Mouse (Mus musculus) liver, adult (tissue): ENCODE measurements around the gene Kctd18.

Experiments
- GATA4 ChIP-seq: IDR thresholded peaks from 2 replicates; pipeline ENCODE4 v1.6.1; 2014; ENCODE audit warnings: mild to moderate bottlenecking, low read length; ENCODE audit not compliant: insufficient replicate concordance

Gene Kctd18

DNA sequence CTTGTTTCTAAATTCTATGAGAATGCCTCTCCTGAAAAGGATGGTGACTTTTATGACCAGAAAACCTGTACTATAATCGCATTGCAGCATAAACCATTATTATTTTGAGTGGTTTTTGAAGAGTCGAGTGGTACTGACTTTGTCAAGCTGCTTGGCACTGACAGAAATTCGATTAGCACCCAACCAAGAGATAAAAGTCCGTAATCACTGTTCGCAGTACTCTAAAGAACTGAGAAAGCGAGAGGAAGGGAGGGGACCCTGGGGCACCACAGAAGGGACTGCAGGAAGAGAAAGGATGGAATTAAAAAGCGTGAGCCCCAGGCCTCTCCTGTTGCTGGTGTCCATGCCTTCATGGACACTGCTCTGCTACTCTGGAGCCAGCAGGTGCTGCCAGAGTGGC lies 9.0 kb upstream of the Kctd18 start:
- no peak for TF ChIP-seq GATA4

DNA sequence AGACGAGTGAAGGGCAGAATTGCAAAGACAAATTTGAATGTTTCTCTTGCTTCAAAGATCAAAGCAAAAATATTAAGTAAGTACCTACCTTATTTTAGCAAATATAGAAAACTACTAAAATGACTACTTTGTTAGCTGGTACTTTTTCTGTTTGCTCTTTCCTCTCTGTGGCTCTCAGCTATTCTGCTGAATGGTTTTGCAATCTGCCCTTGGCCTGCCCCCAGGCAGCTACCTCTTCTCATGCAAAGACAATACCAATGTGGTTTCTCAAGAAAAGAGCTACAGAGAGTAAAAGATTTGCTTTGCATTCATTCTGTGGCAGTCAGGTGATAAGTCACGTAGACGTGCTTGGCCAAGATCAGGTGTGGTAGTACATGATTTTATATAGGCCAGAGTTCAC lies 20.6 kb downstream of the Kctd18 start:
- TF ChIP-seq GATA4: no peak

DNA sequence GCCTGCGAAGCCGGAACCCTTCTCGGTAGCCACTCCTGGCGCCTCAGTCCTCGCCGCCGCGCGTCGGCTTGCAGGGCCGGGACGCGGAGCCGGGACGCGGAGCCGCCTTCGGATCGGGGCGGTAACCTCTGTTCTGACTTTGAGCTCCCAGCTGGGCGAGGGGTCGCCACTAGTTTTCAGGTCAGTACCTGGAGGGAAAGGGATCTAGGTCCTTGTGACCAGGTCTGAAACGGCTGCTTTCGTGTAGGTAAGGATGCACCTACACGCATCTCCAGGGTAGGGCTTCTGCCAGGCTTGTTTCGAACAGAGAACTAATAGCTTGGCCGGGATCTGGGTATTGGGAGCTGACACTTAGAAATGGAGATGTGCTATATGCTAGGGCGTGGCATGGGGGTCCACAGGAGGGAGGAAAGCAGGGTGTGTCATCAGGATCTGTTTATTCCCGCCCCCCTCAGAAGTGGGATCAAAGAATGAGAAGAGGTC lies 22.6 kb downstream of the Kctd18 start:
- no peak for TF ChIP-seq GATA4

DNA sequence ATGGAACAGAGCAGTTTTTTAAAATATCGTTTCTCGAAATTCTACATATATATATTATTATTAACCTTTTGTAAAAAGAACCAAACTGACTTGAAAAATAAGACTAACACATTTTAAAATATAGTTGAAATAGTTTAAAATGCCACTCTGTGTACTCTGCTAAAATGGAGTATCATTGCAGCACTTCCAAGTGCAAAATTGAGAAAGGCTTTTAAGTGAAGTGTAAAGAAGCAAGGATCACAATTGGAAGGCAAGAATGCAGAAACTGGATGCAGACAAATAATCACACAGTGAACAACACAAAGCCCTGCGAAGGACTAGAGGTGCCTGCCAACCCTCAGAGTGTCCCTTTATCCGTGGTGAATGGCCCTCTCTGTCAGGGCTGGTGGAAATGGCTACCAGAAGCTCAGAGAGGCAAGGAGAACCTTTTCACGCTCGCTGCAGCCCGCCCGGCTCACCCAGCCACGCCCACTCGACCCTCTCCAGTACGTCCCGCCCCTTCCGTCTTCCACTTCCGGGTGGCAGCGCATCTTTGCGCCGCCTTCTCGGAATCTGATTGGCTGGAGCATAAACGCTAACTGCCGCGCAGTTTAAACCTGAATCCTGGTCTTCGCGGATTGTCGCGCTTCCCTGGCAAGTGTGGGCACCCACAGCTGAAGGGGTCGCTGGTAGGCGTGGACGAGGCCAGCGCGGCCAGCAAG lies 23.2 kb downstream of the Kctd18 start, which contains the start of gene Sgo2a:
Gene Sgo2a, plus strand, starts transcription at position 540 of the 701 bp plus-strand sequence.
- TF ChIP-seq GATA4: no peak; the same call in 1 of the 2 replicates

DNA sequence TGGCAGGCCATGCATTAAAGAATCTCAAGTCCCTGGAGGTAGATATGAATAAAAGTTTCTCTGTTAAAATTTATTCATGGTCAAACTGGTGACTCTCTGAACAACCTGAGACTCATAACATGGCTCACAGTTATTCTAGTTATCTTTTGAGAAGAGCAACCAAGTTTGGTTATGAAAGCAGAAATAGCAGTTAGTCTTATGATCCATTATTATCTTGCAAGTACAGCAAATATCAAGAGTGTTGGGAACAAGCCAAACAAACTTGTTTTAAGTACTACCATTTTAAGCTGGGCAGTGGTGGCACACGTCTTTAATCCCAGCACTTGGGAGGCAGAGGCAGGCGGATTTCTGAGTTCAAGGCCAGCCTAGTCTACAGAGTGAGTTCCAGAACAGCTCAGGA lies 27.5 kb downstream of the Kctd18 start:
- no peak for TF ChIP-seq GATA4

DNA sequence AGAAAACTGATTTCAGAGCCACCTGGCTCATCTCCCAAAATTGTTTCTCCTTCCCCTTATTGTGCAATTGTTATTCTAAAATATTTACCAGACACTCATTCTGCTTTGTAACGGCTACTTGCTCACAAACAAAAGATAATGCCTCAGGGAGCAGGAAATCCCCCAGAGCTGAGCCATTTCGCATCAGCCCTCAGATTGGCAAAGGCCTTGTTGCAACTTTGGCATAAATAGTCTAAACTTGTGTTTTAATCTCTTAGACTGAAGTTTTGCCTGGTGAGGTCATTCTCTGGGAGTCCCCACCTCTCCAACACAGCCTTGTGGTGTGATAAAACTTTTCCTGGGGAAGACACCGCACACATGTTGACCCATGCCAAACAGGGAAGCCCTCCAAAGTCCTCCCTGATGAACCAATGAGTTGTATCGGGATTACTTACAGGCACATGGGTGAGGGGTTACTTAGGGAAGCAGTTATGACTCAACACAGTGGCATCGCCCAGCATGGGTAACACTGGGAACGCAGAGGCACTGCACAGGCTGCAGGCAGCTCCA lies 29.6 kb downstream of the Kctd18 start:
- no peak for TF ChIP-seq GATA4

DNA sequence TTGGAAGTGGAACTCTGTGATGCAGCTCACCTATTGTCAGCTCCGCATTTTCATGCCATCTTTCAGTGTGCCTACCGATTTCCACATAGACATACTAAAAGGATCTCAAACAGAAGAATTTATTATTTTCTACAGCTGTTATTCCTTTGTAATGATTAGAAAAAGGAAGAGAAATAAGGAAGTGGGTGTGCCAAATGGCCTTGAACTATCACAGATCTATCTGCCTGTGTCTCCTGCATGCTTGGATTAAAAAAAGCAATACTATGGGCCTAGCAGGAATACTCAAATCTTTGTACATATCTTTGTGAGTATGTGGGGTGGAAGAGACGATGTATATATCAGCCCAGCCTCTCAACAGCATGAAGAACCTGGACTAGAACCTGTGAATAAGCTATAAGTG lies 41.9 kb downstream of the Kctd18 start:
- no peak for TF ChIP-seq GATA4

DNA sequence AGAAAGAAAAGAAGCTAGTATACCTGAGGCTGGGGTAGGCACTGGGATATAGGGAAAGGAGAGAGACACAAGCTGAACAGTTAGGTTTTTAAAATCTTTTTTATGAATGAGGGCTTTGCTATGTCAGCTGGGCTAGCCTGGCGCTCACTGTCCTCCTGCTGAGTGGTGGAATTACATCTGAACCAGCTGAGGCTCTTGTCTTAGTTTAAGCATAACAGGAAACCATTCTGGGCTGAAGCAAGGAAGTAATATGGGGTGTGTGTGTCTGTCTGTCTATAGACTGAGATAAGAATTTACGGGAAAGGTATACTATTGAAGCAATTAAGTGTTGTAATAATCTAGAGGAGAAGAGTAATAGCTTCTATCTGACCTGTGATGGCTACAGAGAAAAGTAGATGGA lies 47.2 kb downstream of the Kctd18 start:
- TF ChIP-seq GATA4: no peak

DNA sequence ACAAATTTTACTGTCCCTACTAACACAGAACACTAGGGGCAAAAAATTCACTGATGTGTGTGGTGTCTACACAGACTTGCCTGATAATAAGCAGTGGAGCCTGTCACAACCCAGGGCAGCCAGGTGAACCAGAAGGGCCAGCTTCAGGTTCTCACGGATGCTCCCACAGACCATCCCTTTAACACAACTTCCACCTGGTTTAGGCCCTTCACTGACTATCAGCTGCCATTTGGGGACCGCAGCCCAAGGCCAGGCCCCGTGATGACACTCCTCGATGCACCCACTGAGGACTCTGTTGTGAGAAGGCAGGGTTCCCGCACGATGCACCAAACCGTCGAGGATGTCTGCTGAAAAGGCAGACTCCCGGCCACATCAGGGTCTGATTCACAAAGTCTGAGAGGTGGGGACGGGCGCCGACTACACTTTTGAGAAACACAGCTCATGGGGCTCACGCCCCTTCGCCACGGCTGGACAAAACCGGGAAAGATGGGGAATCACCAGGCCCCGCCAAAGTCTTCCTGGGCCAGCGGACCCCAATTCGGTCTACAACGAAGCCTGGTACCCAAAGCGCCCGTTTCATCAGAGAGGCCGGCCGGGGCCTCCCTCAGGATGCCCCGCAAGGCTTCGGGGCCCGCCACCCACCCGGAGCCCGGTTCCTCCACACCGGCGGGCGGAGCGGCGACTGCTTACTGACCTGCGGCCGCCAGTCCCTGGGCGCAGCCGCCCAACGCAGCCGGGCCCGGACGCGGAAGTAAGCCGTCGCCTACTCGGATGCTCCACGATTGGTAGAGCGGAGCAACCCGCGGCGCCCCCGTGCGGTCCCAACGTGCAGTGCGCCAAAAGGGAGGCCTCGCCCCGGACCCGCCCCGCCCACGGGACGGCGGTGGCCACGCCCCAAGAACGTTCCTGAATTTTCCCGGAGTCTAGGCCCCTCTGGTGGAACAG lies 49.2 kb downstream of the Kctd18 start:
- TF ChIP-seq GATA4: 0 out of 2 replicates have a peak, but pooled peaks have one; percentile 38

DNA sequence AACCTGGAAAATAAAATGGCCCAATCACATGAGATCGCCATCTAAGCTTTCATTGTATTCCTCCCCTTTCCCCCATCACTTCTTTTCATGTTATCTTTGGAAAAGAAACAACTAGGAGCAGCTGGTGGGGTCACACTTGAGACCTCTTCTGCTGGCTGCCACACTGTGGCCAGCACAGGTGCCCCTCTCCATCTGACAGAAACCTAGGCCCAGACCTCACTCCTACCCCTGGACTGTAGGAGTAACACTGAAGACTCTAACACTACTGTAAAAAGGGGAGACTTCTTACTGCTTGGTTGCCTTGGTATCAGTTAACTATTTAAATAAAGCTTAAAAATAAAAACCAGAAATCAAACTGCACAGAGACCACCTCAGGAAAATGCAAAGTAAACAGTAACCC lies 63.0 kb downstream of the Kctd18 start:
- no peak for TF ChIP-seq GATA4

DNA sequence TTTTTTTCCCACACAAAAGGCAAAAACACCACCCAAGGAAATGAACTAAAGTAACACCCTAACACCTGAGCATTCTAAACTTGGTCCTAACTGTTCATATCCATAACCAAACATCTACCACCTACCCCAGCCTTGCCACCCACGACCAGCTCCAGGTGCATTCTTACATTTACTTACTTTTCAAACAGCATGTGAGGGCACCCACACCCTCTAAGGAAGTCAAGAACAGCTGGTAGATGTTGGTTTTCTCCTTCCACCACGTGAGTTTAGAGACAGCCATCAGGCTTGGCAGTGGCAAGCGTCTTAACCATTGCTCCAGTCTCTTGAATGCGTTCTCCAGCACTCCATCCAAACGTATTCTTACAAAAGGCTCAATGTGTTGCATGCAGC lies 64.4 kb downstream of the Kctd18 start:
- TF ChIP-seq GATA4: no peak

DNA sequence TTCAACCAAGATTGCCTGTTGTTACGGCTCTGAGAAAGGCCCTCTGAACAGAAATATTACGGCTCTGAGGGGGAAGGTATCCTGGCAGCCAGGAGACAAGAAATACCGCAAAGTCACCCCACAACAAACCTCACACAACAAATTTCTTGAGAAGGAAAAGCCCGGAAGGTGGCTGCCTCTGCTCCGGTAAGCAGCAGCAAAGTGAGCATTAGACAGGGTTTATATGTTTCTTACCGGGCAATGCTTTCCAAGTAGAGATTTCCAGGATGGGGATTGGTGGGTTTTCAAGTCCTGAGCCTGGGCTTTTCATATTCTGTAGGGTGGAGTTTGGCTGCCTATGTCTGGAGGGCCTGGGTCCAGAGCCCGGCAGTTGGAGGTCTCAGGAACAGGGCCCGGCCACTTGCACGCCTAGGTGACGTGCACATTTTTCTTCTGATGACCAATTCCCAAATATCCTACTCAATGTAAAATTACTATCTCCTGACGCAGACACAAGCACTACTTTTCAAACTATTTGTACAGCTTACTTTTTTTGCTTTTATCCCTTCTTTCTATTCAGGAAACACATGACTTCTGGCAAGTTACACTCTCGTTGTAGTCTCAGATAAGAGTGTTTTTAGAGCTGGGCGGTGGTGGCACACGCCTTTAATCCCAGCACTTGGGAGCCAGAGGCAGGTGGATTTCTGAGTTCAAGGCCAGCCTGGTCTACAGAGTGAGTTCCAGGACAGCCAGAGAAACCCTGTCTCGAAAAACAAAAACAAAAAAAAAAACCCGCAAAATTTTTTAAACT lies 65.0 kb downstream of the Kctd18 start:
- no peak for TF ChIP-seq GATA4

DNA sequence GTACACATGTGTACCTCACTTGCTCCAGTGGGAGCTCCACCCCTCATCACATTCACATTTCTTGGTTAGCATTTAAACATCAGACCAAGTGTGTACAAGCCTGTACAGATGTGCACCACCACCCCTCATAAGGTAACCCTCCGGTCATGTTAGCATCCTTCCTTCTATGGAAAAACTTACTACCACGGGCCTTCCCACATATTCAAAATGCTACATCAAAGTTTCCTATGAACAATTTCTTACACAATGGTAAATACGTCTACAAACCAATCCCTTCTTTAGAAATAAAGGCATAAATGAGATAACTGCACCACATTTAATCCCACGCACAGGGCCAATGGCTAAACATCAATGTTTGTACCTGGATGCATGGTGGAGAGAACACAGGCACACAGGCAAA lies 66.2 kb downstream of the Kctd18 start:
- TF ChIP-seq GATA4: no peak

DNA sequence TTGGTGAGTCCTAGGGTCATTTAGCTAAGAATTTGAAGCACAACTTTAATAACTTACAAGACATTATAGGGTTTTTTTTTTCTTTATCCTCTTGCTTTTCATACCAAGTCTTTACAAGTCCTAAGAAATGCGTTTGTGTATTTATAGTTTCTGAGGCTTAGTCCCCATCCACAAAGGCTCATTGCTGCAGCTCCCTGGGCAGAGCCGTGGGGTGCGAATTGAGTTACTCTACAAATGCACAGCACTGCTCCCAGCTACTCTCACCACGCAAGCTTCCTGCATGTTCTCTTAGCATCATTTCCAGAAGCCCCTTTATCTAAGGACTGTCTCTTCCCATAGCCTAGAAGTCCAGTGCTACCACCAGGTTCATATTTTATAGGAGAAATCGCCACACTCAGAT lies 69.0 kb downstream of the Kctd18 start:
- TF ChIP-seq GATA4: no peak

DNA sequence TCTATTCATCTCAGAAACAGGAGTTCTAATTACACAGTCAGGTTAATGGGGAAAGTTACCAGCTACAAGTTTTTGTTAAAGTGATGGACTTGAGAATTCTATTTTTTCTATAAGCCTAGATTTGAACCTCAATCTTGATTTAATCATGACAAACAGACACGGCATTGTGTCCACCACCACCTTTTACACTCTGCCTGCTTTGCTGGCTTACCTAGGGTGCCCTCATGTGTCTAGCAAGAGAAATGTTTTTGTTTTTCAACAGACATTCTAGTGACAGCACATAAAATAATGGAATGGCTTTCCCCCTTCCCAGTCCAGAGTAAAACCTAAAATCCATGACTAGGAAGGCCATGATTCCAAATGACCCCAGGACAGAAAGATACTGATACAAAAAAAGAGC lies 69.6 kb downstream of the Kctd18 start:
- no peak for TF ChIP-seq GATA4
